Mouse (Mus musculus) bone marrow macrophage, adult 2 months (primary cell): Measurements from ENCODE around the gene Slc6a3.

Experiments used
- CTCF ChIP-seq: IDR thresholded peaks from 2 replicates; pipeline ENCODE4 v1.5.1; 2012; ENCODE audit warnings: low read depth, mild to moderate bottlenecking, low read length, moderate library complexity
- POLR2A ChIP-seq: IDR thresholded peaks from 2 replicates; pipeline ENCODE4 v1.6.1; 2012; ENCODE audit warnings: mild to moderate bottlenecking, low read depth, low read length, borderline replicate concordance

DNA sequence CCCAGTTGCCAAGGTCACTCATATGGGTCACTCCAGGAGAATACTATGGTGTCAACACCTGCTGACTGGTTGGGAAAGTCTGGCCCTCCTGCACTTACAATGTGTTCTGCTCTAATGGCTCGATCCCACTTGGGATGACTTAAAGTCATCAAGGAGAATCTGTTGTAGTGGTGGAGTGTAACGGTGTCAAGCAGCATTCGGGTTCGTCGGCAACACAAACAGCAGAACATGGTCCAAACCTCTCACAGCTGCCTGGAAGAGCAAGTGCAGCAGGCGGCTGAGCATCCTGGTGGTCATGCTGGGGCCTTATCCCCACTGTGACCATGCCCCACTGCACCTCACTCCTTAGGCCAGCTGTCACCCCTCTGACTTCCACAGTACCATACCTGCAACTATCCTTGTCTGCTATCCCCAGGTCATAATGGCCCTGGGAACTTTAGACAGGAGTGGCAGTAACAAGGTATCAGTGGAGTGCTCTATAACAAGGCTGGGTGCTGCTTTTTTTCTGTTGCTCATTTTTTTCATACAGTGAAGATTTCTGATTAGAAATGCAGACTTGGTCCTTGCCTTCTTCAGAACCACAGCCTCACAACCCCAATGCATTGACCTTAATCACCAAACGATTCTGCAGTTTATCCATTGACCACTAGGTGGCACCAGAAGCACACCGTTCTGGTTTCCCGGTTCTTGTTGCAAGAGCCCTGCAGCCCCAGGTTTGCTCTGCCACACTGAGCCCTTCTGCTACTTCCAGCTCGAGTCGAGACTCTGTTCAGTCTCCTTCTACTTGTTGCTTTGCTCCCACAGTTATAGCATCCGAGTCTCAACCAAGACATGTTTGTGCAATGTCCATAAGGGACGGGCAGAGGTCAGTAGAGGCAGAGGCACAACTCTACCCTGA lies 23.5 kb upstream of the Slc6a3 start:
- TF ChIP-seq POLR2A (no peak), CTCF (peak; percentile 78)
